Mouse (Mus musculus) heart, embryonic 14.5 days (tissue): ENCODE data around the gene Prdm11. TPM values are rescaled to one million over a fixed set of nuclear protein-coding genes. Genes with fewer than 3 reads are reported as not detected.

Source experiments
- ATAC-seq: fragments of 200-750 bp; cut with Nextera tagmentation; 2 replicates; pipeline ENCODE4 v1.8.0; 2017; ENCODE audit warnings: low read depth, moderate TSS enrichment; ENCODE audit not compliant: insufficient number of reproducible peaks, insufficient read depth, low FRiP score
- H3K27ac ChIP-seq, 2 experiments: fragments of 200-500 bp in 1 of 2; fragments of 300-500 bp in 1 of 2; sonication (generic) in 1 of 2; replicated peaks in 1 of 2; 2 replicates each; pipeline ENCODE4 v1.5.1; 2012 to 2014; ENCODE audit warnings: low read depth in 2 of 2, low read length in 2 of 2, control low read depth in 1 of 2, mild to moderate bottlenecking in 1 of 2, mixed read lengths in 1 of 2; ENCODE audit not compliant: control insufficient read depth in 1 of 2, insufficient read depth in 1 of 2
- H3K27me3 ChIP-seq: fragments of 300-500 bp; sonication (generic); 2 replicates; pipeline ENCODE4 v1.6.1; 2014; ENCODE audit warnings: mild to moderate bottlenecking, low read length, control low read depth; ENCODE audit not compliant: control insufficient read depth, insufficient read depth
- H3K36me3 ChIP-seq: fragments of 300-500 bp; sonication (generic); 2 replicates; pipeline ENCODE4 v1.6.1; 2014; ENCODE audit warnings: mild to moderate bottlenecking, control low read depth, low read length, mixed read lengths; ENCODE audit not compliant: control insufficient read depth, insufficient read depth
- H3K4me1 ChIP-seq, 2 experiments: fragments of 200-500 bp in 1 of 2; fragments of 300-500 bp in 1 of 2; sonication (generic) in 1 of 2; 2 replicates each; pipeline ENCODE4 v1.6.1; 2012 to 2014; ENCODE audit warnings: low read length in 2 of 2, control low read depth in 1 of 2, mixed read lengths in 1 of 2; ENCODE audit not compliant: control insufficient read depth in 2 of 2, insufficient read depth in 2 of 2
- H3K4me2 ChIP-seq: fragments of 300-500 bp; sonication (generic); 2 replicates; pipeline ENCODE4 v1.6.1; 2014; ENCODE audit warnings: mild to moderate bottlenecking, low read length
- H3K4me3 ChIP-seq, 2 experiments: fragments of 200-500 bp in 1 of 2; fragments of 300-500 bp in 1 of 2; sonication (generic) in 1 of 2; 2 replicates each; pipeline ENCODE4 v1.5.1; 2012 to 2014; ENCODE audit warnings: low read length in 2 of 2, mild to moderate bottlenecking in 2 of 2, control low read depth in 1 of 2, low read depth in 1 of 2, moderate library complexity in 1 of 2; ENCODE audit not compliant: control insufficient read depth in 1 of 2, insufficient read depth in 1 of 2
- H3K9ac ChIP-seq: fragments of 300-500 bp; sonication (generic); 2 replicates; pipeline ENCODE4 v1.6.1; 2014; ENCODE audit warnings: mild to moderate bottlenecking, low read length
- H3K9me3 ChIP-seq: fragments of 300-500 bp; sonication (generic); 2 replicates; pipeline ENCODE4 v1.6.1; 2016; ENCODE audit warnings: low read length, control low read depth; ENCODE audit not compliant: control insufficient read depth
- WGBS: fragments of 180-500 bp; shearing (Covaris S2); extraction: QIAGEN DNeasy Blood & Tissue Kit; methylation state at CpG from one replicate; pipeline ENCODE4 v1.1.7; 2014; 5-methylcytosine and 5-hydroxymethylcytosine counted together
- polyA plus RNA-seq: library from polyadenylated mRNA; unstranded; fragments of >200 nt; fragmentation: Nextera tagmentation; extraction: Ambion mirVana; gene quantifications from 2 replicates; pipeline ENCODE4 v1.2.1, GENCODE M21; 2014

Prdm11 gene
- polyA plus RNA-seq, 1 experiment from 2014 or later: 4.2 TPM

GRCm38 (mm10) chr2:92924677-92925259 is 121.2 kb downstream of the Prdm11 start:
- Histone ChIP-seq H3K27me3 (no peaks in the 10 kb centered on the region), H3K4me3 (no peak overlapping the region), H3K4me2 (no peak overlapping the region), H3K9me3 (peaks cover 4% of the 10 kb centered on the region; the same call in 1 of the 2 replicates), H3K4me1 (no peaks in the 10 kb centered on the region), H3K9ac (no peak overlapping the region), H3K36me3 (no peaks in the 10 kb centered on the region), H3K27ac (no peak overlapping the region)
- ATAC-seq: no peak
- 65% methylated on average over 6 of the region's 6 CpGs for WGBS

GRCm38 (mm10) chr2:92920709-92921108 is 125.3 kb downstream of the Prdm11 start:
- WGBS: 79% methylated on average over 4 of the region's 4 CpGs
- Histone ChIP-seq H3K9me3 (peaks cover 4% of the 10 kb centered on the region; the same call in 1 of the 2 replicates), H3K4me3 (no peak overlapping the region)

GRCm38 (mm10) chr2:92917405-92918142 is 128.4 kb downstream of the Prdm11 start:
- no peak overlapping the region for H3K27ac ChIP-seq
- peaks cover 4% of the 10 kb centered on the region; the same call in 1 of the 2 replicates for H3K9me3 ChIP-seq
- H3K36me3 ChIP-seq: no peaks in the 10 kb centered on the region
- no peak overlapping the region for H3K4me3 ChIP-seq
- ATAC-seq: no peak
- peaks cover 51% of the 10 kb centered on the region for H3K27me3 ChIP-seq
- H3K4me2 ChIP-seq: no peak overlapping the region
- H3K4me1 ChIP-seq: peaks cover 0 to 9% of the 10 kb centered on the region in 2 experiments; a peak in 3 of 4 replicates
- H3K9ac ChIP-seq: no peak overlapping the region
- 34% methylated on average over 7 of the region's 7 CpGs for WGBS

More at GRCm38 (mm10) chr2:92920709-92921108, 125.3 kb downstream of the Prdm11 start:
- Histone ChIP-seq H3K27ac (no peak overlapping the region), H3K4me1 (no peaks in the 10 kb centered on the region), H3K4me2 (no peak overlapping the region), H3K27me3 (peaks cover 20% of the 10 kb centered on the region), H3K9ac (no peak overlapping the region), H3K36me3 (no peaks in the 10 kb centered on the region)
- ATAC-seq: no peak

GRCm38 (mm10) chr2:92915659-92916631 is 130.0 kb downstream of the Prdm11 start:
- Histone ChIP-seq H3K36me3 (no peaks in the 10 kb centered on the region), H3K4me1 (peaks cover 0 to 9% of the 10 kb centered on the region in 2 experiments; a peak in 3 of 4 replicates), H3K9ac (no peak overlapping the region), H3K27me3 (peaks cover 55% of the 10 kb centered on the region), H3K4me3 (no peak overlapping the region; a peak in 1 of 4 replicates), H3K27ac (no peak overlapping the region), H3K9me3 (peaks cover 4% of the 10 kb centered on the region; the same call in 1 of the 2 replicates), H3K4me2 (peak overlapping the region; percentile 72)
- WGBS: 11% methylated on average over 9 of the region's 10 CpGs
- ATAC-seq: no peak

Other genes starting within 250 kb of the Prdm11 start
- gene Syt13, start 131.1 kb downstream of the Prdm11 start, polyA plus RNA-seq: 0.23 and 0.50 TPM in 2 replicates
- gene Trp53i11, start 141.4 kb upstream of the Prdm11 start, polyA plus RNA-seq: 30.5 and 33.0 TPM in 2 replicates